ENCODE assay signal across 8 mouse cellular contexts in the genomic region with DNA sequence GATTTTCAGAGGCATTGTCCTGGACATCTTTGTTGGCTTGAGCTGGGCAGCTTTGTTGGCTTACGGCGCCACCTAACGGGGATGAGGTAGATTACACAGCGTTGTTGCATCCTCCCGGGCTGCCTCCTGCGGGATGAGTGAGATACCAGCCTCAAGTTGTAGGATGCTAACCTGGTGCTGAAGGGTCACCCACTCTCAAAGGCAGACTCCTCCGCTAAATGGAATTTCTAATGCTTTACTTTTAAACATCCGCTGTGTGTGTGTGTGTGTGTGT. TPM values are rescaled to one million over a fixed set of nuclear protein-coding genes. Genes with fewer than 3 reads are reported as not detected.
DNase-seq lines count a peak whose midpoint lies in the region; ATAC-seq lines count a peak whose summit lies in the region.

No protein-coding gene starts in this region.

- DNase-seq in A20 (ENCODE audit: low read depth, low spot score) = peak; percentile 76
- DNase-seq in adrenal gland, postnatal 14 days = peak; percentile 90
- peak; percentile 83 for DNase-seq in embryo, embryonic 9.5 days (ENCODE audit: extremely low spot score)
- DNase-seq in gastrocnemius, postnatal 4 days (ENCODE audit: low spot score in 2 of 2) = peak; percentile 71 to 82
- DNase-seq in kidney, adult 9 months = peak; percentile 75
- DNase-seq in limb, embryonic 11.5 days (ENCODE audit: low spot score) = peak; percentile 90
- peak; percentile 54 to 77 for DNase-seq in spleen, postnatal 14 days (ENCODE audit: low spot score in 2 of 2)

- H3K4me2 ChIP-seq in limb, embryonic 11.5 days (ENCODE audit: low read depth, severe bottlenecking) = no peak overlapping the region

- H3K27me3 ChIP-seq in limb, embryonic 11.5 days (ENCODE audit: control insufficient read depth, insufficient read depth, low read length) = no peaks in the 10 kb centered on the region

- no peaks in the 10 kb centered on the region for H3K36me3 ChIP-seq in limb, embryonic 11.5 days (ENCODE audit: control insufficient read depth, insufficient read depth, low read length)

- ATAC-seq in limb, embryonic 11.5 days (ENCODE audit: insufficient number of reproducible peaks, low FRiP score, low TSS enrichment, low read depth) = no peak
- peak; percentile 85 for ATAC-seq in monocyte, adult 5-6 weeks (replicated peaks; ENCODE audit: insufficient number of reproducible peaks, low FRiP score, low TSS enrichment, poor library complexity, severe bottlenecking)

- H3K27ac ChIP-seq in limb, embryonic 11.5 days (replicated peaks; ENCODE audit: low read depth, low read length) = no peak overlapping the region

- WGBS in limb, embryonic 11.5 days = 8% methylated on average over 8 of the region's 8 CpGs

- H3K4me3 ChIP-seq in limb, embryonic 11.5 days (ENCODE audit: low read depth, low read length) = no peak overlapping the region

- no peaks in the 10 kb centered on the region for H3K9me3 ChIP-seq in limb, embryonic 11.5 days (ENCODE audit: control insufficient read depth, low read length)

- H3K9ac ChIP-seq in limb, embryonic 11.5 days (ENCODE audit: low read length) = no peak overlapping the region

- H3K4me1 ChIP-seq in limb, embryonic 11.5 days (ENCODE audit: control insufficient read depth, insufficient read depth, low read length) = 0 out of 2 replicates have a peak, but pooled peaks cover 3% of the 10 kb centered on the region

RNA-seq across cellular contexts. Expression of a gene that starts 46.9 kb away (rescaled TPM):
- total RNA-seq in adrenal gland, postnatal 14 days (2021) = 17.6 and 24.0 TPM in 2 replicates
- 10 to 100 TPM; 36.2 to 42.7 TPM for total RNA-seq in gastrocnemius, postnatal 4 days (2021)
- 5.1 and 7.5 TPM in 2 replicates for polyA plus RNA-seq in limb, embryonic 11.5 days (2014; fragmentation: Nextera tagmentation; extraction: Ambion mirVana)
- total RNA-seq in monocyte, adult 5-6 weeks (2017) = 61.3 to 69.2 TPM (median 68.2 TPM) in 3 replicates

RNA-seq across cellular contexts. Expression of a gene that starts 56.1 kb away (rescaled TPM):
- 0.26 and 0.53 TPM in 2 replicates for total RNA-seq in adrenal gland, postnatal 14 days (2021)
- total RNA-seq in gastrocnemius, postnatal 4 days (2021) = under 1 TPM in 1 of 2 experiments, not detected in 1; 0.10 TPM
- 0.16 TPM in 1 of 2 replicates, not detected in the other for polyA plus RNA-seq in limb, embryonic 11.5 days (2014; fragmentation: Nextera tagmentation; extraction: Ambion mirVana)
- total RNA-seq in monocyte, adult 5-6 weeks (2017) = not detected in 3 replicates
